Comparison of ENCODE assay signal across 9 mouse cellular contexts in the genomic region with DNA sequence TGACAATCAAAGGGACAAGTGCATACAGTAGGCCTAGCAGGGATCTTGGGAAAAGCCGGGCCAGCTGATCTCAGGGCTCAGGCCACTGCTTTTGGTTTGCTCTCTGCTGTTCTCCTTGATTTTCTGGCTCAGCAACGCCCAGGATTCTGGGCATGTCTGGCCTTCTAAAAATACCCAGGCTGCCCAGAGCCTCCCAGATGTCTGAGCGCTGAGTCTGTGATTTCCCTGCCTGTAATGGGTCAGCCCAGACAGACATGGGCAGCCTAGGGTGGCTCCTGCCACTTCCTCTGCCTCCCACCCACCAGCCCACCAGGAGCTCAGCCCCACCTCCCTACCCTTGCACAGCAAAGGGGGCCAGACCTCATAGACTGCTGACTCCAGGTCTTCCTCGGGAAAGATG. TPM values are rescaled to one million over a fixed set of nuclear protein-coding genes. Genes with fewer than 3 reads are reported as not detected.
DNase-seq lines count a peak whose midpoint lies in the region; TF ChIP-seq lines count a peak whose summit lies in the region.
"Had no signal": no experiment of that assay in that cellular context is flagged by ENCODE, and none has a peak within 500 bp of the region (broad histone marks: within the 10 kb centered on the region; RNA-seq: fewer than 3 reads in every experiment).

No protein-coding gene starts in this region.

- H3K9me3 ChIP-seq in heart, embryonic 10.5 days = no peaks in the 10 kb centered on the region

- 35% methylated on average over 4 of the region's 4 CpGs for WGBS in heart, embryonic 10.5 days

- peaks cover 3% of the 10 kb centered on the region for H3K4me1 ChIP-seq in embryonic fibroblast, embryonic 13.5 days (ENCODE audit: control insufficient read depth, insufficient read depth, low read length)
- H3K4me1 ChIP-seq in heart, embryonic 10.5 days = peaks cover 75% of the 10 kb centered on the region

- H3K4me3 ChIP-seq in layer of hippocampus, adult 2 months = no peak overlapping the region
- H3K4me3 ChIP-seq in embryonic fibroblast, embryonic 13.5 days (ENCODE audit: insufficient read depth, low read length) = no peak overlapping the region
- no peak overlapping the region for H3K4me3 ChIP-seq in heart, embryonic 10.5 days

- TF ChIP-seq POLR2A in embryonic fibroblast, embryonic 13.5 days (IDR thresholded peaks at IDR 0.05; ENCODE audit: low read depth, low read length) = no peak

- H3K27ac ChIP-seq in layer of hippocampus, adult 2 months = peak overlapping the region; percentile 54
- H3K27ac ChIP-seq in embryonic fibroblast, embryonic 13.5 days (ENCODE audit: insufficient read depth, low read length) = peak overlapping the region; percentile 52
- H3K27ac ChIP-seq in heart, embryonic 10.5 days = peak overlapping the region; percentile 75

- TF ChIP-seq CTCF in layer of hippocampus, adult 2 months (conservative IDR thresholded peaks at IDR 0.05) = no peak
- TF ChIP-seq CTCF in embryonic fibroblast, embryonic 13.5 days (IDR thresholded peaks at IDR 0.05; ENCODE audit: borderline replicate concordance, insufficient read depth, low read length) = no peak

- H3K27me3 ChIP-seq in heart, embryonic 10.5 days (ENCODE audit: insufficient read depth, poor library complexity, severe bottlenecking) = no peaks in the 10 kb centered on the region

- no peaks in the 10 kb centered on the region for H3K36me3 ChIP-seq in heart, embryonic 10.5 days

- DNase-seq in layer of hippocampus, adult 2 months (ENCODE audit: low spot score in 2 of 2) = no peak
- DNase-seq in layer of hippocampus, postnatal 14 days (ENCODE audit: low spot score in 2 of 2) = no peak
- DNase-seq in heart, embryonic 10.5 days (ENCODE audit: low spot score) = no peak
- peak; percentile 42 for DNase-seq in lung, postnatal 25 days (ENCODE audit: low spot score)
- no peak for DNase-seq in thymus, postnatal 25 days
- DNase-seq in spleen, adult 12 weeks (ENCODE audit: low spot score) = no peak
- no peak for DNase-seq in ovary, postnatal 10 days (ENCODE audit: low spot score)
- DNase-seq: spleen, adult 18-20 months had no signal

RNA-seq across cellular contexts. Expression of a gene that starts 4.0 kb away (rescaled TPM):
- total RNA-seq in layer of hippocampus, adult 2 months (2021) = 10 to 100 TPM; 38.5 to 41.2 TPM
- 10 to 100 TPM; 50.1 to 56.6 TPM for total RNA-seq in layer of hippocampus, postnatal 14 days (2021)
- polyA plus RNA-seq in embryonic fibroblast, embryonic 13.5 days (2011; ENCODE audit: insufficient read length, low read depth, missing spikeins) = 29.0 and 30.3 TPM in 2 replicates
- polyA plus RNA-seq in heart, embryonic 10.5 days (2016; fragmentation: Nextera tagmentation; extraction: Ambion mirVana) = 14.2 and 17.3 TPM in 2 replicates
